Mouse (Mus musculus) cerebral cortex, adult 2 months (tissue): ENCODE data around the gene Slc1a3.

ENCODE experiments used
- WGBS: fragments of 180-500 bp; shearing (Covaris S2); methylation state at CpG from one replicate; pipeline ENCODE4 v1.1.7; 2018; 5-methylcytosine and 5-hydroxymethylcytosine counted together

Slc1a3 gene

GRCm38 (mm10) chr15:8602362-8602761, 108.2 kb downstream of the Slc1a3 start:
- 86% methylated on average over 6 of the region's 6 CpGs for WGBS

GRCm38 (mm10) chr15:8601312-8602146, 109.0 kb downstream of the Slc1a3 start:
- WGBS = 75% methylated on average over 13 of the region's 13 CpGs

- 84% methylated on average over 8 of the region's 8 CpGs for WGBS
Measured at GRCm38 (mm10) chr15:8596375-8596900, 114.1 kb downstream of the Slc1a3 start.

- 56% methylated on average over 12 of the region's 12 CpGs for WGBS
Measured at GRCm38 (mm10) chr15:8595226-8595625, 115.3 kb downstream of the Slc1a3 start.

- 15% methylated on average over 11 of the region's 11 CpGs for WGBS
Measured at GRCm38 (mm10) chr15:8589503-8590116, 121.0 kb downstream of the Slc1a3 start.

GRCm38 (mm10) chr15:8588065-8588464, 122.5 kb downstream of the Slc1a3 start:
- 94% methylated on average over 5 of the region's 5 CpGs for WGBS

- WGBS = 88% methylated on average over 9 of the region's 9 CpGs
Measured at GRCm38 (mm10) chr15:8586822-8587281, 123.7 kb downstream of the Slc1a3 start.
